In genomic region chr1:59163030-59163461, GRCm38 (mm10) we compare ENCODE assay signal across 8 mouse cellular contexts. TPM values are rescaled to one million over a fixed set of nuclear protein-coding genes. Genes with fewer than 3 reads are reported as not detected.
DNase-seq lines count a peak whose midpoint lies in the region; ATAC-seq lines count a peak whose summit lies in the region.

Gene Mpp4, minus strand, starts transcription at chr1:59163389.

- DNase-seq in gastrocnemius, postnatal 14 days, result peak; percentile 9
- DNase-seq in gastrocnemius, adult 8-10 months (ENCODE audit: low spot score in 2 of 2), result no peak
- peak; percentile 54 to 66 for DNase-seq in cerebellum, postnatal 25 days
- DNase-seq in left cerebral cortex, adult 18-20 months (ENCODE audit: low spot score in 2 of 2), result peak; percentile 85 to 87
- peak; percentile 15 for DNase-seq in right cerebral cortex, postnatal 4 days
- DNase-seq in c-Kit-positive CD71-positive TER-119-positive erythroid progenitor cells, embryonic 14.5 days (ENCODE audit: low spot score), result no peak
- no peak for DNase-seq in heart, postnatal 4 days

- no peak within 1 kb of the TSS for H3K4me2 ChIP-seq in intestine, embryonic 15.5 days (replicated peaks)

- H3K4me3 ChIP-seq in intestine, embryonic 15.5 days (replicated peaks), result no peak within 1 kb of the TSS

- 0 out of 2 replicates have a peak, but pooled peaks cover 6% of the 10 kb centered on the region for H3K36me3 ChIP-seq in intestine, embryonic 15.5 days

- H3K27ac ChIP-seq in intestine, embryonic 15.5 days, result no peak within 1 kb of the TSS

- H3K9ac ChIP-seq in intestine, embryonic 15.5 days, result no peak within 1 kb of the TSS

- no peaks in the 10 kb centered on the region for H3K4me1 ChIP-seq in intestine, embryonic 15.5 days (replicated peaks)

- ATAC-seq in intestine, embryonic 15.5 days, result no peak

- H3K9me3 ChIP-seq in intestine, embryonic 15.5 days, result no peaks in the 10 kb centered on the region

- intact Hi-C loops in gastrocnemius, postnatal 14 days (cut with DNase I; ENCODE audit: low total_unique reads), result no loop called here

- no peaks in the 10 kb centered on the region for H3K27me3 ChIP-seq in intestine, embryonic 15.5 days (replicated peaks)

- WGBS in intestine, embryonic 15.5 days, result 75% methylated on average over 12 of the region's 12 CpGs

RNA-seq across cellular contexts. Expression of gene Mpp4, which starts in this region (rescaled TPM):
- not detected for total RNA-seq in gastrocnemius, postnatal 14 days (2021)
- total RNA-seq in gastrocnemius, adult 8-10 months (2022), result under 1 TPM in 2 of 4 experiments, not detected in 2; 0.11 to 0.13 TPM
- 1 to 10 TPM in 1 of 2 experiments, under 1 TPM in 1; 0.98 to 1.3 TPM for total RNA-seq in left cerebral cortex, adult 18-20 months (2021)
- under 1 TPM; 0.16 to 0.17 TPM for total RNA-seq in heart, postnatal 4 days (2021)
- polyA plus RNA-seq in intestine, embryonic 15.5 days (2015; fragmentation: Nextera tagmentation; extraction: Ambion mirVana), result 0.48 and 0.50 TPM in 2 replicates

Comparison
In these comparisons a context has a peak if more than half of its experiments do, and no peak if none do; other contexts are left out.
1. Peak in DNase-seq in gastrocnemius, postnatal 14 days; RNA of the gene not detected or under 1 TPM.
2. DNase-seq: peak in cerebellum, postnatal 25 days (2 of 2), left cerebral cortex, adult 18-20 months (2 of 2) and right cerebral cortex, postnatal 4 days (single experiment); none in gastrocnemius, adult 8-10 months (0 of 2), c-Kit-positive CD71-positive TER-119-positive erythroid progenitor cells, embryonic 14.5 days (single experiment) and heart, postnatal 4 days (single experiment).